Mouse (Mus musculus): ENCODE results near the gene Cideb. TPM values are rescaled to one million over a fixed set of nuclear protein-coding genes. Genes with fewer than 3 reads are reported as not detected.

The Cideb gene
- polyA plus RNA-seq, 1 experiment from 2014 or later, result 0.18 TPM

DNA sequence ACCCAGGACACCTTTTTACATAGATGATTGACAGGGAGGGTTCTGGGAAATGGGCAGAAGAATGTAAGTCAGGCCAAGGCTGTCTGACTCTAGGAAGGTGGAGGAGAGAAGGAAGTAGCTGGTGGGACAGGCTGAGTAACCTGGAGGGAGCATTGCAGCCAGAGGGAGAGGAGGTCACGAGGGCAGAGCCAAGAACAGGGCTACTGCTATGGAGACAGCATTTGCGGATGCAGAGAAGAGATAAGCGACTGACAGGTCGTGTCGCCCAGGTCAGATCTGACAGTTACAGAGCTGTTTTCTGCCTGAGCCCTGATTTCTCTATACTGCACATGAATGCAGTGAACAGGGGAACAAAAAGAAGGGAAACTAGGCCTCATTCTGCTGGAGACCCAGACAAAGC, 50.9 kb downstream of the Cideb start:
- peaks cover 8% of the 10 kb centered on the region for H3K27me3 ChIP-seq
- WGBS, result 84% methylated on average over 5 of the region's 5 CpGs
- H3K9ac ChIP-seq, result no peak overlapping the region
- H3K9me3 ChIP-seq, result no peaks in the 10 kb centered on the region
- no peak overlapping the region for H3K27ac ChIP-seq
- no peaks in the 10 kb centered on the region for H3K36me3 ChIP-seq
- H3K4me3 ChIP-seq, result no peak overlapping the region
- H3K4me1 ChIP-seq, result no peaks in the 10 kb centered on the region
- H3K4me2 ChIP-seq, result no peak overlapping the region
- no peak for ATAC-seq (ENCODE audit: insufficient number of reproducible peaks, insufficient read depth, low FRiP score, low TSS enrichment, low read depth)

DNA sequence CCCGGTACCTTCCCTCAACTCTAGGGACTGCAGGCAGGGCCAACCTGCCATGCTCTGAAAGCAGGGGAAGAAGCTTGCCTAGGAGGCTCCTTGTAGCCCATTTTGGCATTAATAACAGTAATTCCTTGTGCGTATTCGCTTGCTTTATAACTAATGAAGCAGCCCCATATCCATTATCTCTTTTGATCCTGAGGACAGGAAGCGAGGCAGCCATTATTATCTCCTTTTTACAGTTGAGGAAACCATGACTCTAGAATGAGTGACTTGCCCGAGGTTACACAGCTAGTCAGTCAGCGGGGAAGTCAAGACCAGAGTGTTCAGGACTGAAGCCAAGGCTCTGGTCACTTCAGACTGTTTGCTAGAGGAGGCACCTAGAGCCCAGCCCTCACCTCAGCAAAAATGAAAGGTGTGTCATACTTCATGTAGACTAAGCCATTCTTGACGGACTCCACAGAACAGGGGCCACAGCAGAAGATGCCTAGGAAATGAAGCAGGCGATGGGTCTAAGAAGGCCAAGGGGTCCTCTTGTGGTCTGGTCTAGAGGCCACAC, 52.1 kb downstream of the Cideb start:
- Histone ChIP-seq H3K4me3 (no peak overlapping the region), H3K9ac (no peak overlapping the region), H3K4me2 (no peak overlapping the region), H3K4me1 (no peaks in the 10 kb centered on the region), H3K27me3 (no peaks in the 10 kb centered on the region), H3K27ac (no peak overlapping the region), H3K9me3 (no peaks in the 10 kb centered on the region), H3K36me3 (no peaks in the 10 kb centered on the region)
- 88% methylated on average over 8 of the region's 8 CpGs for WGBS
- ATAC-seq (ENCODE audit: insufficient number of reproducible peaks, insufficient read depth, low FRiP score, low TSS enrichment, low read depth), result no peak

Other genes with a start within 250 kb of the Cideb start
- 0.60 and 0.83 TPM in 2 replicates for gene Cpne6, start 248.0 kb downstream of the Cideb start, polyA plus RNA-seq (2015; fragmentation: Nextera tagmentation; extraction: Ambion mirVana)
- gene Nrl, start 233.5 kb downstream of the Cideb start, polyA plus RNA-seq (2015; fragmentation: Nextera tagmentation; extraction: Ambion mirVana), result not detected in 2 replicates
- 35.0 and 38.4 TPM in 2 replicates for gene Pck2, start 218.2 kb downstream of the Cideb start, polyA plus RNA-seq (2015; fragmentation: Nextera tagmentation; extraction: Ambion mirVana)
- 57.3 and 66.5 TPM in 2 replicates for gene Dcaf11, start 198.5 kb downstream of the Cideb start, polyA plus RNA-seq (2015; fragmentation: Nextera tagmentation; extraction: Ambion mirVana)
- gene A730061H03Rik, start 198.1 kb downstream of the Cideb start, polyA plus RNA-seq (2015; fragmentation: Nextera tagmentation; extraction: Ambion mirVana), result 0.74 and 0.87 TPM in 2 replicates
- gene Fitm1, start 182.8 kb downstream of the Cideb start, polyA plus RNA-seq (2015; fragmentation: Nextera tagmentation; extraction: Ambion mirVana), result 4.1 and 5.3 TPM in 2 replicates
- gene Psme1, start 180.3 kb downstream of the Cideb start, polyA plus RNA-seq (2015; fragmentation: Nextera tagmentation; extraction: Ambion mirVana), result 141 and 152 TPM in 2 replicates
- gene Emc9, start 173.2 kb downstream of the Cideb start, polyA plus RNA-seq (2015; fragmentation: Nextera tagmentation; extraction: Ambion mirVana), result 4.7 and 4.8 TPM in 2 replicates
- 233 and 267 TPM in 2 replicates for gene Psme2, start 167.3 kb downstream of the Cideb start, polyA plus RNA-seq (2015; fragmentation: Nextera tagmentation; extraction: Ambion mirVana)
- gene Rnf31, start 166.8 kb downstream of the Cideb start, polyA plus RNA-seq (2015; fragmentation: Nextera tagmentation; extraction: Ambion mirVana), result 17.6 and 21.7 TPM in 2 replicates
- 10.5 and 12.3 TPM in 2 replicates for gene Irf9, start 154.9 kb downstream of the Cideb start, polyA plus RNA-seq (2015; fragmentation: Nextera tagmentation; extraction: Ambion mirVana)
- 2.0 and 2.8 TPM in 2 replicates for gene Rec8, start 140.4 kb downstream of the Cideb start, polyA plus RNA-seq (2015; fragmentation: Nextera tagmentation; extraction: Ambion mirVana)
- 95.1 and 111 TPM in 2 replicates for gene Ipo4, start 122.5 kb downstream of the Cideb start, polyA plus RNA-seq (2015; fragmentation: Nextera tagmentation; extraction: Ambion mirVana)
- 1.7 and 1.8 TPM in 2 replicates for gene Gm49378, start 120.6 kb downstream of the Cideb start, polyA plus RNA-seq (2015; fragmentation: Nextera tagmentation; extraction: Ambion mirVana)
- gene Tm9sf1, start 114.7 kb downstream of the Cideb start, polyA plus RNA-seq (2015; fragmentation: Nextera tagmentation; extraction: Ambion mirVana), result 106 and 117 TPM in 2 replicates
- 1.0 and 1.3 TPM in 2 replicates for gene Tssk4, start 108.3 kb downstream of the Cideb start, polyA plus RNA-seq (2015; fragmentation: Nextera tagmentation; extraction: Ambion mirVana)
- 66.1 and 70.6 TPM in 2 replicates for gene Mdp1, start 98.0 kb downstream of the Cideb start, polyA plus RNA-seq (2015; fragmentation: Nextera tagmentation; extraction: Ambion mirVana)
- gene Gmpr2, start 86.5 kb downstream of the Cideb start, polyA plus RNA-seq (2015; fragmentation: Nextera tagmentation; extraction: Ambion mirVana), result 75.2 and 83.5 TPM in 2 replicates
- 665 and 670 TPM in 2 replicates for gene Nedd8, start 86.3 kb downstream of the Cideb start, polyA plus RNA-seq (2015; fragmentation: Nextera tagmentation; extraction: Ambion mirVana)
- gene Tinf2, start 76.6 kb downstream of the Cideb start, polyA plus RNA-seq (2015; fragmentation: Nextera tagmentation; extraction: Ambion mirVana), result 38.7 and 46.6 TPM in 2 replicates
- gene Tgm1, start 44.5 kb downstream of the Cideb start, polyA plus RNA-seq (2015; fragmentation: Nextera tagmentation; extraction: Ambion mirVana), result 4.5 and 4.7 TPM in 2 replicates
- 27.6 and 32.2 TPM in 2 replicates for gene Rabggta, start 36.2 kb downstream of the Cideb start, polyA plus RNA-seq (2015; fragmentation: Nextera tagmentation; extraction: Ambion mirVana)
- 84.5 and 102 TPM in 2 replicates for gene Dhrs1, start 12.8 kb downstream of the Cideb start, polyA plus RNA-seq (2015; fragmentation: Nextera tagmentation; extraction: Ambion mirVana)
- gene Nop9, start 12.8 kb downstream of the Cideb start, polyA plus RNA-seq (2015; fragmentation: Nextera tagmentation; extraction: Ambion mirVana), result 35.5 and 47.6 TPM in 2 replicates
- 0.51 and 0.56 TPM in 2 replicates for gene Ltb4r2, start 3.0 kb upstream of the Cideb start, polyA plus RNA-seq (2015; fragmentation: Nextera tagmentation; extraction: Ambion mirVana)
- gene Ltb4r1, start 7.5 kb upstream of the Cideb start, polyA plus RNA-seq (2015; fragmentation: Nextera tagmentation; extraction: Ambion mirVana), result 0.58 and 1.1 TPM in 2 replicates
- gene Adcy4, start 25.6 kb upstream of the Cideb start, polyA plus RNA-seq (2015; fragmentation: Nextera tagmentation; extraction: Ambion mirVana), result 20.2 and 21.6 TPM in 2 replicates
- 41.1 and 44.4 TPM in 2 replicates for gene Ripk3, start 30.4 kb upstream of the Cideb start, polyA plus RNA-seq (2015; fragmentation: Nextera tagmentation; extraction: Ambion mirVana)
- gene Nfatc4, start 64.7 kb upstream of the Cideb start, polyA plus RNA-seq (2015; fragmentation: Nextera tagmentation; extraction: Ambion mirVana), result 156 and 160 TPM in 2 replicates
- 27.8 and 28.1 TPM in 2 replicates for gene Nynrin, start 95.6 kb upstream of the Cideb start, polyA plus RNA-seq (2015; fragmentation: Nextera tagmentation; extraction: Ambion mirVana)
- 0.28 and 0.30 TPM in 2 replicates for gene Cbln3, start 125.9 kb upstream of the Cideb start, polyA plus RNA-seq (2015; fragmentation: Nextera tagmentation; extraction: Ambion mirVana)
- gene Khnyn, start 126.5 kb upstream of the Cideb start, polyA plus RNA-seq (2015; fragmentation: Nextera tagmentation; extraction: Ambion mirVana), result 21.0 and 22.0 TPM in 2 replicates
- gene Sdr39u1, start 141.8 kb upstream of the Cideb start, polyA plus RNA-seq (2015; fragmentation: Nextera tagmentation; extraction: Ambion mirVana), result 79.8 and 85.5 TPM in 2 replicates
- gene Cma1, start 186.2 kb upstream of the Cideb start, polyA plus RNA-seq (2015; fragmentation: Nextera tagmentation; extraction: Ambion mirVana), result 12.4 and 28.3 TPM in 2 replicates
- gene Cma2, start 192.5 kb upstream of the Cideb start, polyA plus RNA-seq (2015; fragmentation: Nextera tagmentation; extraction: Ambion mirVana), result 0.29 TPM in 1 of 2 replicates, not detected in the other